Mouse (Mus musculus): Measurements from ENCODE around the gene Napepld. TPM values are rescaled to one million over a fixed set of nuclear protein-coding genes. Genes with fewer than 3 reads are reported as not detected.
"Not testable (repeated sequence)": the region's sequence is repeated elsewhere in the genome, so short reads cannot be mapped to it uniquely, and the experiment has no call there.

Gene Napepld
- total and polyA plus RNA-seq, 3 experiments, result 21.2 to 54.5 (median 21.6) TPM

- DNase-seq, result no peak
These were observed 33.7 kb downstream of the Napepld start for GRCm38 (mm10) chr5:21667191-21668137.

- DNase-seq, result peak; percentile 60
These were observed 38.1 kb downstream of the Napepld start for GRCm38 (mm10) chr5:21663081-21663480.

DNA sequence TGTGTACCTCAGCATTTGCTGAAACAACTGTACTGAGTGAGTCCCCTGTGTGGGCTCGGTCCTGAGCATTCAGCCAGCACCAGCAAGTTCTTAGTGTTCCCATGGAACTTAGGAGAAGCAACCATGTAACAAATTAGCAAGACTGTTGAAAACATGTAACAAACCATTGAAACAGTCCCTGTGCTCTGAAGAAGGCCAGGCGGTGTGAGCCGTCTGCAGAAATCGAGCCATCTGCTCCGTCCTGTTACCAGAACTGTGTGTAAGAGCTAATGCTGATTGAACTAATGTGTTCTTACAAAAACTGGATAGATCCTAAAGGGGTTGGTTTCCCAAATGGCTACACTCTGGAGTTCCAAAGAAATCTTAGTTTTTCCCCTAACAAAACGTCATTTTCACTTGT lies 40.3 kb downstream of the Napepld start:
- no peak for DNase-seq

GRCm38 (mm10) chr5:21658623-21659395 lies 42.4 kb downstream of the Napepld start:
- DNase-seq, result peak; percentile 85

DNA sequence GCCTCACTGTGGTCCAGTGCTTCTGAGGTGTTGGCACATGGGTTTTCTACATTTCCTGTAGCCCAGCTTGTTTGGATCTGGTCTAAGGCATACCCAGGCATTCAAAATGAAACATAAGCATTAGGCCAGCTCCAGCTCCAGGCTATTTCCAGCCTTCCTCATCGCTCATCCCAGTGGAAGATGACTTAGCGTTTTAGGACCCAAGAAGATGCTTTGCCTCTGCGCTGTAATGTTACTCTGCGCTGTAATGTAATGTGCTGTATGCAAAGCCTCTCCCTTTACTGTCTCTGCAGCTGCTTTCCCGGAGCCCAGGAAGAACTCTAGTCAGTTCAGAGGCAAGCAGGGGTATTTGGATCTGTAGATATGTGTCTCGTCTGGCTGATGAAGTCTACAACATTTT lies 43.2 kb downstream of the Napepld start:
- DNase-seq, result no peak

- DNase-seq, result no peak
These were observed 44.3 kb downstream of the Napepld start for GRCm38 (mm10) chr5:21656912-21657311.

- DNase-seq, result no peak
These were observed 49.1 kb downstream of the Napepld start for GRCm38 (mm10) chr5:21651885-21652612.

GRCm38 (mm10) chr5:21650736-21651135 lies 50.5 kb downstream of the Napepld start:
- DNase-seq, result no peak

GRCm38 (mm10) chr5:21646133-21646491 lies 55.1 kb downstream of the Napepld start:
- DNase-seq, result no peak

- peak; percentile 90 for DNase-seq
These were observed 55.6 kb downstream of the Napepld start, which contains the start of the genes Fbxl13 and Armc10 for GRCm38 (mm10) chr5:21645439-21646132. TSS of gene Fbxl13 (minus strand) at chr5:21645634. TSS of gene Armc10 (plus strand) at chr5:21645813.

DNA sequence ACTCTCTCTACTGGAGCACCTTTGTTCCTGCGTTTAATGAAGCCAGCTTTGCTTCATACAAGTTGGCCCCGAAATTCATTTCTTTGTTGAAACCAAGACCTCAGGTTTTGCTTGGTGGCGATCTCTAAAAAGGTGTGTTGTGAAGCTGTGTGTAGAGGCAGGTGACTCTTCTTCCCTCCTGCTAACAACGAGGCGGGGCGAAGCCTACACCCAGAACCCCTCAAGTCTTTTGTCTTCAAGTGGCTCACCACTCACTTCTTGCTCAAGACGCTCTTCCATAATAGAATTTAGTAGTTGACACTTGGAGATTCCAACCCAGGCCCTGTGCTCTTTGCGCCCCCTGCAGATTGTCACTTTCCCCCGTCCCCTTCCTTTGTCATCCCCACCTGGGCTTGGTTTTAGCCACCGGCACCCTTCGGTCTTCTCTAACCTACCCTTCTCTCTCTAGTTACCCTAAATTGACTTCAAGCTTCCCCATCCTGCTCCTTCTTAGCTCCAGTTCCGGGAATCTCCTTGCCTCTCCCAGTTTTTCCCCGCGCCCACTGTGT lies 56.2 kb downstream of the Napepld start:
- DNase-seq, result no peak

GRCm38 (mm10) chr5:21643606-21644005 lies 57.6 kb downstream of the Napepld start:
- DNase-seq, result no peak

DNA sequence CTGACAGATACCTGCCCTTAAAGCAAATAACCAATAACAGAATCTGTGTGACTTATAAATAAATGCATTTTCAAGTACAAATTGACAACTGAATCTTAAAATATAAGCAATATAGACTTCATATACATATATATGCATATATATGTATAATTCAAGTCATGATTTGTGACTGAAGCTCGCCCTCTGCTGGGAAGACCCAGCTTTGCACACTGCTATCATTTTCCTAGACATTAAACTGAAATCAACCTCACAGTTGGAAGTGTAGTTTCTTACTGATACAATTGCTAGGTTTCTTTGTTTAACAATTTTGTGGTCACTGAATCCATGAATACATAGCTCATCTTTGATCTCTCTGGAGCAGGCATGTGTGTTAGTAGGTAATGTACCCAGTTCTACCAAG lies 60.2 kb downstream of the Napepld start:
- DNase-seq, result no peak

GRCm38 (mm10) chr5:21625916-21626315 lies 75.3 kb downstream of the Napepld start:
- DNase-seq, result no peak

DNA sequence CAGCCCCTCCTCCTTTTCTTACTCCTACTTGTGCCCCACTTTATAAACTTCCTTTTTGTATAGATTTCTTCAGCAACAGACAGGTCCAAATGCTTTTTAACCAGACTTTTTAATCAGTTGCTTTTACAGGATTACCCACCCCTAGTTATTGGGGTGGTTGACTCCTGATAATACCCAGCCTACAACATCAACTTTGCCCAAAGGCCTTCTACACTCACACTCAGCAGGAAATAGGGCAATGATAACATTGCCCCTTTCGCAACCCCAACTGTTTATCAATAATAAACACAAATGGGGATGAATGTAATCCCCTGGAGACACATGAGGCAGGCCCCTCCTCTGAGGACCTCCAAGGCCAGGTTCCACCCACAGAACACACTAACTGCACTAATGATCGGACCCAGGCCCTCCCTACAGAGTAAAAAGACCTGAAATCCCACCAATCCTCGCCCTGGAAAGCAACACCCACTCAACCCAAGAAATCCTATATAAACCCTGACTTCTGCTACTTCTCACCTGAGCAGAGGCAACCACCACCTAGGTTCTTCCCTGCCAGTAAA lies 84.7 kb downstream of the Napepld start:
- no peak for DNase-seq

DNA sequence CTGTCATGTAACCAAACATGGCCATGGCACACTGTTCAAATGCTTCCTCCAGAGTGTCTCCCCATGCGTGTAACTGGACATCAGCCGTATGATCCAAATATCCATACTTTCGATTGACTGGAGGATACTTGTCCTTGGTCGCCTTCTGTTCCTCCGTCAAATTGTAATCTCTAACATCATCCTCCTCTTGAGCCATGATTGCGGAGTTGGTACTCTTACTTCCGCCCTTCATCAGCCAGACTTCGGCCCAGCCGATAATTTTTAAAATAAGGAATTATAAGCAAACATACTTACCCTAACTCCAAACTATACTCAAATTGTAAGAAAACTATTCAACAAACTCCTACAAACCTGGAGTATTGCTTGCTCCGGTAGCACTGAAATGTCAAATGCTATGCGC lies 86.9 kb downstream of the Napepld start:
- not testable (repeated sequence) for DNase-seq

Measured in adrenal gland, adult 2 months (tissue).